Mouse (Mus musculus): Measurements from ENCODE around the gene Fam198b.

DNA sequence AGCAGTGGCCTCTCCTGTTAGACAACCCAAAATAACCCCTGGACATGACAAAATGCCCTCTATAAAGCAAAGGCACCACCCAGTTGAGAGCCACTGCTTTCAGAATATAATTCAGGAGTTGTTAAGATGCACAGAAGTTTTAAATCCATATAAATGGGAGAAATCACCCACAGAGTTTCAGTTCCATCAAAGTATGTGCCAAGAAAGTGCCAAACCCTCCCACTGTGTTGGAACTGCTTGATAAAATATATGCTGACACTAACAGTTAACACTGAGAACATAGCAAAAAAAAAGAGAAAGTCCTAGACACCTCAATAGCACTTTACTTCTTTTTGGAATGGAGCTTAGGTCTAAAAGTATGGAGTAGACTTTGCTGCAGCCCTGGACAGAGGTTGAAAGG, 72.5 kb downstream of the Fam198b start:
- TF ChIP-seq CTCF (IDR thresholded peaks at IDR 0.05), result no peak
- TF ChIP-seq EP300 (IDR thresholded peaks at IDR 0.05), result no peak
